Mouse (Mus musculus) lung, adult 2 months (tissue): ENCODE measurements around the gene Shc3.

ENCODE experiments used
- CTCF ChIP-seq: fragments of 200-500 bp; IDR thresholded peaks from 2 replicates; pipeline ENCODE4 v1.5.1; 2011; ENCODE audit warnings: mild to moderate bottlenecking, low read length, control low read depth; ENCODE audit not compliant: insufficient read depth
- POLR2A ChIP-seq: fragments of 200-500 bp; IDR thresholded peaks from 2 replicates; pipeline ENCODE4 v1.6.1; 2011; ENCODE audit warnings: low read depth, mild to moderate bottlenecking, control low read depth, low read length, borderline replicate concordance; ENCODE audit errors: extremely low read depth

GRCm38 (mm10) chr13:51552233-51552632, 17.0 kb downstream of the Shc3 start:
- TF ChIP-seq CTCF (no peak), POLR2A (no peak)
